Mouse (Mus musculus) spleen, adult 2 months (tissue): ENCODE results near the gene Schip1.

Experiments
- CTCF ChIP-seq: fragments of 200-500 bp; IDR thresholded peaks from 2 replicates; pipeline ENCODE4 v1.5.1; 2011; ENCODE audit warnings: mild to moderate bottlenecking, inconsistent platforms; ENCODE audit not compliant: insufficient read depth, insufficient read length, insufficient replicate concordance; ENCODE audit errors: extremely low read depth
- POLR2A ChIP-seq: fragments of 200-500 bp; IDR thresholded peaks from 2 replicates; pipeline ENCODE4 v1.6.1; 2011; ENCODE audit warnings: low read depth, low read length, inconsistent platforms

DNA sequence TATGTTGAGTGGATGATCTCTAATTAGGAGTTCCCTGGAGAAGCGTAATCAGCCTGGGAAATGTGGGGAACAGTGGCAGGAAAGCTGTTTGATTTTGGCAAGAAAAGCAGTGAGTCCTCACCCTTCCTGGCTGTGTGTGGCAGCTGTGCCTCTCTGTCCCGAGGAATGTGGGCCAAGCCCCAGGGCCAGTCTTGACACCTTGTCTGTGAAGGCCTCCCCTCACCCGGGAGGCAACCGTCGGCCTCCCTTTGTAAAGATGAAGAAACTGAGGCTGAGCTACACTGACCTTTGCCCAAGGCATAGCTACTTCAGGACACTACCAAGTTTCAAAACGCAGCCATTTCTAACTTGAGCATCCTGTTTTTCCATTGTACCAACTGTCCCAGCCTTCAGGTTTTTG lies 481.3 kb downstream of the Schip1 start:
- TF ChIP-seq CTCF (no peak), POLR2A (no peak)
